Mouse (Mus musculus): ENCODE measurements around the gene Urb2. TPM values are rescaled to one million over a fixed set of nuclear protein-coding genes. Genes with fewer than 3 reads are reported as not detected.

Gene Urb2
- polyA plus RNA-seq, 2 experiments = 6.7 to 11.9 TPM

- Histone ChIP-seq H3K9ac (ENCODE audit: low read depth, low read length, severe bottlenecking) (no peak overlapping the region), H3K4me1 (ENCODE audit: control insufficient read depth, insufficient read depth, low read length) (no peaks in the 10 kb centered on the region; the same call in 1 of the 2 replicates), H3K4me3 (replicated peaks; ENCODE audit: low read length) (no peak overlapping the region), H3K4me2 (replicated peaks; ENCODE audit: low read depth, low read length, severe bottlenecking) (no peak overlapping the region), H3K36me3 (ENCODE audit: control insufficient read depth, insufficient read depth, low read length) (no peaks in the 10 kb centered on the region), H3K9me3 (ENCODE audit: control insufficient read depth, low read length) (no peaks in the 10 kb centered on the region), H3K27ac (replicated peaks; ENCODE audit: low read depth, low read length) (no peak overlapping the region), H3K27me3 (ENCODE audit: control insufficient read depth, insufficient read depth, low read length) (no peaks in the 10 kb centered on the region)
- 63% methylated on average over 4 of the region's 4 CpGs for WGBS
- no peak for DNase-seq (ENCODE audit: low spot score)
- no peak for ATAC-seq (ENCODE audit: low FRiP score, low read depth)
- TF ChIP-seq POLR2A (IDR thresholded peaks at IDR 0.05; ENCODE audit: borderline replicate concordance, extremely low read depth, insufficient read depth, insufficient read length) = no peak
Measured at GRCm38 (mm10) chr8:124085668-124086067, 64.4 kb downstream of the Urb2 start.

GRCm38 (mm10) chr8:124088092-124088613 is 66.8 kb downstream of the Urb2 start:
- Histone ChIP-seq H3K27ac (replicated peaks; ENCODE audit: low read depth, low read length) (0 out of 2 replicates have a peak overlapping the region, but pooled peaks have one; percentile 26), H3K4me2 (replicated peaks; ENCODE audit: low read depth, low read length, severe bottlenecking) (no peak overlapping the region), H3K4me3 (replicated peaks; ENCODE audit: low read length) (no peak overlapping the region), H3K9ac (ENCODE audit: low read depth, low read length, severe bottlenecking) (no peak overlapping the region), H3K9me3 (ENCODE audit: control insufficient read depth, low read length) (no peaks in the 10 kb centered on the region), H3K36me3 (ENCODE audit: control insufficient read depth, insufficient read depth, low read length) (no peaks in the 10 kb centered on the region), H3K4me1 (ENCODE audit: control insufficient read depth, insufficient read depth, low read length) (no peaks in the 10 kb centered on the region), H3K27me3 (ENCODE audit: control insufficient read depth, insufficient read depth, low read length) (no peaks in the 10 kb centered on the region)
- TF ChIP-seq POLR2A (IDR thresholded peaks at IDR 0.05; ENCODE audit: borderline replicate concordance, extremely low read depth, insufficient read depth, insufficient read length) = no peak
- ATAC-seq (ENCODE audit: low FRiP score, low read depth) (no peak), DNase-seq (ENCODE audit: low spot score) (no peak)
- whole genome bisulfite sequencing = 47% methylated on average over 11 of the region's 11 CpGs

GRCm38 (mm10) chr8:124089016-124089415 is 67.7 kb downstream of the Urb2 start:
- no peak for ATAC-seq (ENCODE audit: low FRiP score, low read depth)
- 84% methylated on average over 5 of the region's 5 CpGs for WGBS
- no peak for TF ChIP-seq POLR2A (IDR thresholded peaks at IDR 0.05; ENCODE audit: borderline replicate concordance, extremely low read depth, insufficient read depth, insufficient read length)

GRCm38 (mm10) chr8:124090473-124090872 is 69.2 kb downstream of the Urb2 start:
- H3K27me3 ChIP-seq (ENCODE audit: control insufficient read depth, insufficient read depth, low read length) = no peaks in the 10 kb centered on the region
- 84% methylated on average over 5 of the region's 5 CpGs for WGBS
- ATAC-seq (ENCODE audit: low FRiP score, low read depth) (no peak), DNase-seq (ENCODE audit: low spot score) (no peak)
- no peak overlapping the region for H3K4me2 ChIP-seq (replicated peaks; ENCODE audit: low read depth, low read length, severe bottlenecking)
- no peak overlapping the region for H3K27ac ChIP-seq (replicated peaks; ENCODE audit: low read depth, low read length)
- H3K9me3 ChIP-seq (ENCODE audit: control insufficient read depth, low read length) = no peaks in the 10 kb centered on the region
- TF ChIP-seq POLR2A (IDR thresholded peaks at IDR 0.05; ENCODE audit: borderline replicate concordance, extremely low read depth, insufficient read depth, insufficient read length) = no peak
- no peaks in the 10 kb centered on the region for H3K36me3 ChIP-seq (ENCODE audit: control insufficient read depth, insufficient read depth, low read length)
- H3K4me3 ChIP-seq (replicated peaks; ENCODE audit: low read length) = no peak overlapping the region
- no peaks in the 10 kb centered on the region for H3K4me1 ChIP-seq (ENCODE audit: control insufficient read depth, insufficient read depth, low read length)
- H3K9ac ChIP-seq (ENCODE audit: low read depth, low read length, severe bottlenecking) = no peak overlapping the region

More at GRCm38 (mm10) chr8:124089016-124089415, 67.7 kb downstream of the Urb2 start:
- Histone ChIP-seq H3K4me1 (ENCODE audit: control insufficient read depth, insufficient read depth, low read length) (no peaks in the 10 kb centered on the region), H3K4me3 (replicated peaks; ENCODE audit: low read length) (no peak overlapping the region), H3K9me3 (ENCODE audit: control insufficient read depth, low read length) (no peaks in the 10 kb centered on the region), H3K9ac (ENCODE audit: low read depth, low read length, severe bottlenecking) (no peak overlapping the region), H3K27ac (replicated peaks; ENCODE audit: low read depth, low read length) (no peak overlapping the region), H3K4me2 (replicated peaks; ENCODE audit: low read depth, low read length, severe bottlenecking) (no peak overlapping the region), H3K36me3 (ENCODE audit: control insufficient read depth, insufficient read depth, low read length) (no peaks in the 10 kb centered on the region), H3K27me3 (ENCODE audit: control insufficient read depth, insufficient read depth, low read length) (no peaks in the 10 kb centered on the region)
- DNase-seq (ENCODE audit: low spot score) = no peak

MicroRNAs encoded within 50 kb of the gene (microRNA counts, 519-probe panel; counts per million panel counts)
- 2,093 counts per million, percentile 30 among the panel's probes with 10 or more counts for microRNA mmu-miR-1967

Small RNAs within 50 kb of the gene (microRNA-seq; reads per million reads assigned to microRNA genes)
- gene Mir1967 = not detected

Other genes starting within 250 kb of the Urb2 start
- 29.4 and 29.5 TPM in 2 replicates for gene Rab4a, start 215.5 kb upstream of the Urb2 start, polyA plus RNA-seq (2012; rRNA removed)
- 45.1 and 45.5 TPM in 2 replicates for gene Rab4a, start 215.5 kb upstream of the Urb2 start, polyA plus RNA-seq (2014; fragmentation: Nextera tagmentation; extraction: Ambion mirVana)
- 4.6 and 4.9 TPM in 2 replicates for gene Ccsap, start 161.3 kb upstream of the Urb2 start, polyA plus RNA-seq (2012; rRNA removed)
- gene Ccsap, start 161.3 kb upstream of the Urb2 start, polyA plus RNA-seq (2014; fragmentation: Nextera tagmentation; extraction: Ambion mirVana) = 3.7 and 4.2 TPM in 2 replicates
- gene Acta1, start 126.8 kb upstream of the Urb2 start, polyA plus RNA-seq (2012; rRNA removed) = 829 and 847 TPM in 2 replicates
- gene Acta1, start 126.8 kb upstream of the Urb2 start, polyA plus RNA-seq (2014; fragmentation: Nextera tagmentation; extraction: Ambion mirVana) = 625 and 1,005 TPM in 2 replicates
- gene Nup133, start 72.2 kb upstream of the Urb2 start, polyA plus RNA-seq (2012; rRNA removed) = 27.0 and 27.1 TPM in 2 replicates
- 32.2 TPM in 2 replicates for gene Nup133, start 72.2 kb upstream of the Urb2 start, polyA plus RNA-seq (2014; fragmentation: Nextera tagmentation; extraction: Ambion mirVana)
- gene Abcb10, start 38.4 kb upstream of the Urb2 start, polyA plus RNA-seq (2012; rRNA removed) = 14.0 and 15.4 TPM in 2 replicates
- 19.2 and 20.9 TPM in 2 replicates for gene Abcb10, start 38.4 kb upstream of the Urb2 start, polyA plus RNA-seq (2014; fragmentation: Nextera tagmentation; extraction: Ambion mirVana)
- gene Taf5l, start 111 bp upstream of the Urb2 start, polyA plus RNA-seq (2012; rRNA removed) = 38.8 and 49.3 TPM in 2 replicates
- gene Taf5l, start 111 bp upstream of the Urb2 start, polyA plus RNA-seq (2014; fragmentation: Nextera tagmentation; extraction: Ambion mirVana) = 48.8 and 49.6 TPM in 2 replicates
- gene Galnt2, start 209.9 kb downstream of the Urb2 start, polyA plus RNA-seq (2012; rRNA removed) = 34.9 and 37.8 TPM in 2 replicates
- gene Galnt2, start 209.9 kb downstream of the Urb2 start, polyA plus RNA-seq (2014; fragmentation: Nextera tagmentation; extraction: Ambion mirVana) = 66.9 and 76.1 TPM in 2 replicates